Comparison of ENCODE assay signal across 8 mouse cellular contexts in the genomic region with DNA sequence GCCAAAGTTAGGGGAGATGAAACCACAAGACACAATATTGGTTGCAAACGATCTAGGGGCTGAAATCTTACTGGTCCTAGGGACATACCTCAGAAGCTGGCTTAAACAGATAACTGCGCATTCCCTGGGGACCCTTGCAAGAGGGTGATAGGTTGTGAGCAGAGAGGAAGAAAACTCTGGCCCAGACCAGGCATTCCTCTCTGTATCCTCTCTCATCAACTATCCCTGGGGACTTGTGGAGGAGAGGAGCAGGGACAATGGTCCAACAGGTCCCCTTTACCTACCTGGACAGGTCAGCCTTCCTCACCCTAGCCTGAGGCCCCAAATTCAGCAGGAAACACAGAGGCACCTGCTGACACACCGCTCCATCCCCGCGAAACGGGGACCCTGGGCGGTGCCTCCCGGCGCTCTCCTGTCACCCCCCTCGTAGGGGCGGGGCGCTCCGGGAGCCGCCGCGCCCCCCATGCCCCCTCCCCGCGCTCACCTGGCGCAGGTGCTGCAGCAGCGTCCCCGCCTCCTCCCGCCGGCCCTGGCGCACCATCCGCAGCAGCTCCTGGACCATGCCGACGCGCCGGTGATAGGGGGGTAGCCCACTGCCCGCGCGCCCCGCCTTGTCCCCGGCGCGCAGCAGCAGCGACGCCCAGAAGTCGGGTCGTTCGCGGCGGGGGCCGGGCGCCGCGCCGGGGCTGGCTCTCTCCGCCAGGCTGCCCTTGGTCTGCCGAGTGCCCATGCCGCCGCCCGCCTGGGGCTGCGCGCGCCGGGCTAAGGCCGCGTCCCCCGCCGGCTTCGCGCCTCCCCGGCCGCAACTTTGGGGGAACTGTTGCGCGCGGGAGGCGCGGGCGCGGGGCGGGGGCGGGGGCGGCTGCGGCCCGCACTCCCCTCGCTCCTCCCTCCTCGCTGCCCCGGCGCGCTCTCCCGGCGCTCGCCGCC. TPM values are rescaled to one million over a fixed set of nuclear protein-coding genes. Genes with fewer than 3 reads are reported as not detected.
DNase-seq lines count a peak whose midpoint lies in the region; ATAC-seq and TF ChIP-seq lines count a peak whose summit lies in the region.

A gene (minus strand): TSS at position 863 of the 930 bp plus-strand sequence.

- H3K36me3 ChIP-seq in liver, adult 2 months (ENCODE audit: control insufficient read depth, insufficient read depth, low read length), result no peaks in the 10 kb centered on the region
- H3K36me3 ChIP-seq in forebrain, embryonic 11.5 days (ENCODE audit: control insufficient read depth, insufficient read depth, low read length), result no peaks in the 10 kb centered on the region
- no peaks in the 10 kb centered on the region for H3K36me3 ChIP-seq in intestine, embryonic 16.5 days (ENCODE audit: control insufficient read depth, insufficient read depth, low read length)
- H3K36me3 ChIP-seq in liver, embryonic 12.5 days, result peaks cover 10% of the 10 kb centered on the region; the same call in 1 of the 2 replicates
- H3K36me3 ChIP-seq in neural tube, embryonic 14.5 days (ENCODE audit: control insufficient read depth, insufficient read depth, low read length), result no peaks in the 10 kb centered on the region

- ATAC-seq in forebrain, embryonic 11.5 days (replicated peaks; ENCODE audit: low FRiP score), result peak; percentile 19
- ATAC-seq in intestine, embryonic 16.5 days, result peak; percentile 52
- ATAC-seq in liver, embryonic 12.5 days, result peak; percentile 7
- peak; percentile 60 for ATAC-seq in neural tube, embryonic 14.5 days (ENCODE audit: low read depth)

- H3K4me2 ChIP-seq in forebrain, embryonic 11.5 days (ENCODE audit: low read depth, low read length, severe bottlenecking), result peak within 1 kb of the TSS; percentile 98
- peak within 1 kb of the TSS; percentile 91 for H3K4me2 ChIP-seq in intestine, embryonic 16.5 days (ENCODE audit: low read depth, low read length)
- peak within 1 kb of the TSS; percentile 100 for H3K4me2 ChIP-seq in liver, embryonic 12.5 days
- peak within 1 kb of the TSS; percentile 99 for H3K4me2 ChIP-seq in neural tube, embryonic 14.5 days (ENCODE audit: low read depth, low read length)

- no peak within 1 kb of the TSS for H3K27ac ChIP-seq in liver, adult 2 months (replicated peaks; ENCODE audit: insufficient read depth, low read depth, low read length)
- no peak within 1 kb of the TSS for H3K27ac ChIP-seq in forebrain, embryonic 11.5 days (ENCODE audit: low read depth, low read length)
- H3K27ac ChIP-seq in intestine, embryonic 16.5 days (ENCODE audit: low read length), result peak within 1 kb of the TSS; percentile 93
- peak within 1 kb of the TSS; percentile 73 for H3K27ac ChIP-seq in liver, embryonic 12.5 days
- peak within 1 kb of the TSS; percentile 48 for H3K27ac ChIP-seq in neural tube, embryonic 14.5 days (ENCODE audit: low read depth, low read length)

- 4% methylated on average over 56 of the region's 86 CpGs for WGBS in liver, adult 2 months
- 1% methylated on average over 63 of the region's 86 CpGs for WGBS in forebrain, embryonic 11.5 days
- under 1% methylated on average over 63 of the region's 86 CpGs for WGBS in intestine, embryonic 16.5 days
- 3% methylated on average over 62 of the region's 86 CpGs for WGBS in liver, embryonic 12.5 days (ENCODE audit: insufficient replicate concordance)
- WGBS in neural tube, embryonic 14.5 days, result under 1% methylated on average over 59 of the region's 86 CpGs

- H3K4me3 ChIP-seq in liver, adult 2 months (ENCODE audit: insufficient read depth, low read depth, low read length), result peak within 1 kb of the TSS; percentile 57
- peak within 1 kb of the TSS; percentile 78 for H3K4me3 ChIP-seq in forebrain, embryonic 11.5 days (ENCODE audit: low read depth, low read length)
- H3K4me3 ChIP-seq in intestine, embryonic 16.5 days (ENCODE audit: low read length), result peak within 1 kb of the TSS; percentile 74
- H3K4me3 ChIP-seq in liver, embryonic 12.5 days, result peak within 1 kb of the TSS; percentile 74
- H3K4me3 ChIP-seq in neural tube, embryonic 14.5 days (ENCODE audit: low read depth, low read length), result peak within 1 kb of the TSS; percentile 71

- TF ChIP-seq CTCF in liver, adult 2 months (IDR thresholded peaks at IDR 0.05; ENCODE audit: low read depth, low read length), result no peak

- TF ChIP-seq POLR2A in liver, adult 2 months (IDR thresholded peaks at IDR 0.05; ENCODE audit: extremely low read depth, insufficient read depth, low read length), result no peak

- no peaks in the 10 kb centered on the region for H3K79me2 ChIP-seq in liver, adult 2 months (ENCODE audit: control insufficient read depth, insufficient read depth, low read length)

- H3K27me3 ChIP-seq in liver, adult 2 months (ENCODE audit: control insufficient read depth, insufficient read depth, low read length), result no peaks in the 10 kb centered on the region
- no peaks in the 10 kb centered on the region for H3K27me3 ChIP-seq in forebrain, embryonic 11.5 days (ENCODE audit: control insufficient read depth, insufficient read depth, low read length)
- H3K27me3 ChIP-seq in intestine, embryonic 16.5 days (replicated peaks; ENCODE audit: control insufficient read depth, insufficient read depth, low read length), result no peaks in the 10 kb centered on the region
- peaks cover 5% of the 10 kb centered on the region; the same call in 1 of the 2 replicates for H3K27me3 ChIP-seq in liver, embryonic 12.5 days (replicated peaks)
- no peaks in the 10 kb centered on the region for H3K27me3 ChIP-seq in neural tube, embryonic 14.5 days (ENCODE audit: control insufficient read depth, insufficient read depth, low read length)

- peak within 1 kb of the TSS; percentile 69 for H3K9ac ChIP-seq in liver, adult 2 months (ENCODE audit: low read depth, low read length)
- H3K9ac ChIP-seq in forebrain, embryonic 11.5 days (ENCODE audit: low read length), result peak within 1 kb of the TSS; percentile 86
- peak within 1 kb of the TSS; percentile 85 for H3K9ac ChIP-seq in intestine, embryonic 16.5 days (ENCODE audit: low read depth, low read length)
- peak within 1 kb of the TSS; percentile 81 for H3K9ac ChIP-seq in liver, embryonic 12.5 days
- H3K9ac ChIP-seq in neural tube, embryonic 14.5 days (replicated peaks; ENCODE audit: low read depth, low read length), result peak within 1 kb of the TSS; percentile 80

- H3K4me1 ChIP-seq in liver, adult 2 months (ENCODE audit: control insufficient read depth, insufficient read depth, low read length), result peaks cover 5% of the 10 kb centered on the region; the same call in 1 of the 2 replicates
- peaks cover 14% of the 10 kb centered on the region; the same call in 1 of the 2 replicates for H3K4me1 ChIP-seq in forebrain, embryonic 11.5 days (replicated peaks; ENCODE audit: control insufficient read depth, insufficient read depth, low read length)
- peaks cover 46% of the 10 kb centered on the region for H3K4me1 ChIP-seq in intestine, embryonic 16.5 days (ENCODE audit: control insufficient read depth, insufficient read depth, low read length)
- H3K4me1 ChIP-seq in liver, embryonic 12.5 days, result peaks cover 59% of the 10 kb centered on the region
- peaks cover 37% of the 10 kb centered on the region for H3K4me1 ChIP-seq in neural tube, embryonic 14.5 days (ENCODE audit: control insufficient read depth, insufficient read depth, low read length)

- H3K9me3 ChIP-seq in forebrain, embryonic 11.5 days (ENCODE audit: control insufficient read depth, low read length), result no peaks in the 10 kb centered on the region
- no peaks in the 10 kb centered on the region for H3K9me3 ChIP-seq in intestine, embryonic 16.5 days (ENCODE audit: control insufficient read depth, low read length)
- H3K9me3 ChIP-seq in liver, embryonic 12.5 days (replicated peaks), result no peaks in the 10 kb centered on the region
- no peaks in the 10 kb centered on the region for H3K9me3 ChIP-seq in neural tube, embryonic 14.5 days (ENCODE audit: control insufficient read depth, low read length)

- DNase-seq in liver, adult 2 months (ENCODE audit: extremely low read depth, low read depth, low spot score), result no peak
- no peak for DNase-seq in liver
- DNase-seq in adrenal gland, postnatal 36 days, result no peak
- peak; percentile 83 for DNase-seq in forebrain, embryonic 11.5 days (ENCODE audit: low spot score)
- DNase-seq in right cerebral cortex, adult 2 months (ENCODE audit: low spot score in 2 of 2), result no peak

RNA-seq across cellular contexts. Expression of the gene that starts here (rescaled TPM):
- 0.40 and 0.55 TPM in 2 replicates for total RNA-seq in liver, adult 2 months (2014; rRNA removed)
- polyA plus RNA-seq in liver, adult 2 months (2012; rRNA removed), result 0.66 and 1.1 TPM in 2 replicates
- total RNA-seq in adrenal gland, postnatal 36 days (2021), result 10 to 100 TPM; 28.0 to 31.8 TPM
- polyA plus RNA-seq in forebrain, embryonic 11.5 days (2014; fragmentation: Nextera tagmentation; extraction: Ambion mirVana), result 14.3 and 20.7 TPM in 2 replicates
- 14.1 and 23.8 TPM in 2 replicates for polyA plus RNA-seq in intestine, embryonic 16.5 days (2015; fragmentation: Nextera tagmentation; extraction: Ambion mirVana)
- polyA plus RNA-seq in liver, embryonic 12.5 days (2016; fragmentation: Nextera tagmentation; extraction: Ambion mirVana), result 3.4 and 3.7 TPM in 2 replicates
- polyA plus RNA-seq in neural tube, embryonic 14.5 days (2014; fragmentation: Nextera tagmentation; extraction: Ambion mirVana), result 10.1 and 10.5 TPM in 2 replicates

Comparison
In these comparisons a context has a peak if more than half of its experiments do, and no peak if none do; other contexts are left out.
1. RNA of the gene that starts here (total RNA-seq): 28.0 to 31.8 TPM in adrenal gland, postnatal 36 days; 0.40 to 0.55 TPM in liver, adult 2 months; every median in the first group is over 10 times any median in the second.
2. H3K27ac ChIP-seq: peak in intestine, embryonic 16.5 days (single experiment), liver, embryonic 12.5 days (single experiment) and neural tube, embryonic 14.5 days (single experiment); none in liver, adult 2 months (single experiment) and forebrain, embryonic 11.5 days (single experiment).
3. ATAC-seq: peak in every context shown above with its lines; median percentile 60 in neural tube, embryonic 14.5 days; 52 in intestine, embryonic 16.5 days; 19 in forebrain, embryonic 11.5 days; 7 in liver, embryonic 12.5 days.
4. Peak in every context shown above with its lines, with median percentiles within 50 percentile points of each other: H3K4me3 ChIP-seq, H3K9ac ChIP-seq and H3K4me2 ChIP-seq.